Mouse (Mus musculus) bone marrow, adult 2 months (tissue): ENCODE measurements around the gene Ppp1r26.

Experiments used
- CTCF ChIP-seq: fragments of 200-500 bp; IDR thresholded peaks from 2 replicates; pipeline ENCODE4 v1.5.1; 2011; ENCODE audit warnings: low read length, control low read depth; ENCODE audit not compliant: control insufficient read depth, insufficient read depth
- POLR2A ChIP-seq: fragments of 200-500 bp; IDR thresholded peaks from 2 replicates; pipeline ENCODE4 v1.6.1; 2011; ENCODE audit warnings: low read depth, mild to moderate bottlenecking, control low read depth, low read length, borderline replicate concordance; ENCODE audit not compliant: control insufficient read depth

DNA sequence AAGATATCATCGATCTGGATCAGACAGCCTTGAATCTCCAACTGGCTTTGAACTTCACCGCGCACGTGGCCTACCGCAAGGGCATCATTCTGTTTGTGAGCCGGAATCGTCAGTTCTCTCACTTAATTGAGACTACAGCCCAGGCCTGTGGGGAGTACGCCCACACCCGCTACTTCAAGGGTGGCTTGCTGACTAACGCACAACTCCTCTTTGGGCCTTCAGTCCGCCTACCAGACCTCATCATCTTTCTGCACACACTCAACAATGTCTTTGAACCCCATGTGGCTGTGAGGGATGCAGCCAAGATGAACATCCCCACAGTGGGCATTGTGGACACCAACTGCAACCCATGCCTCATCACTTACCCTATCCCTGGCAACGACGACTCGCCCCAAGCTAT lies 22.9 kb downstream of the Ppp1r26 start:
- no peak for TF ChIP-seq CTCF
- no peak for TF ChIP-seq POLR2A
